Mouse (Mus musculus) myocyte (in vitro differentiated cells): ENCODE measurements around the gene Susd4.

Experiments used
- MAX ChIP-seq: IDR thresholded peaks from one replicate; pipeline ENCODE4 v1.6.1; 2011; ENCODE audit warnings: low read depth, mild to moderate bottlenecking, control low read depth
- MYOD1 ChIP-seq, 3 experiments: IDR thresholded peaks; one replicate each; pipeline ENCODE4 v1.6.1; 2011; ENCODE audit warnings: control low read depth in 2 of 3, low read depth in 2 of 3, mild to moderate bottlenecking in 2 of 3, moderate library complexity in 1 of 3; ENCODE audit not compliant: insufficient read length in 2 of 3, control insufficient read depth in 1 of 3
- MYOG ChIP-seq, 3 experiments: IDR thresholded peaks; one replicate each; pipeline ENCODE4 v1.6.1; 2011; ENCODE audit warnings: control low read depth in 2 of 3, low read depth in 2 of 3, mild to moderate bottlenecking in 2 of 3; ENCODE audit not compliant: insufficient read length in 2 of 3, control insufficient read depth in 1 of 3, insufficient read depth in 1 of 3
- POLR2A ChIP-seq: IDR thresholded peaks from one replicate; pipeline ENCODE4 v1.6.1; 2011; ENCODE audit warnings: low read depth, mild to moderate bottlenecking, control low read depth, moderate library complexity; ENCODE audit not compliant: insufficient read length
- POLR2AphosphoS2 ChIP-seq: IDR thresholded peaks from one replicate; pipeline ENCODE4 v1.6.1; 2011; ENCODE audit warnings: low read depth, control low read depth; ENCODE audit not compliant: insufficient read length
- TCF12 ChIP-seq: IDR thresholded peaks from one replicate; pipeline ENCODE4 v1.6.1; 2011; ENCODE audit warnings: mild to moderate bottlenecking, control low read depth; ENCODE audit not compliant: poor library complexity, insufficient read depth, severe bottlenecking

DNA sequence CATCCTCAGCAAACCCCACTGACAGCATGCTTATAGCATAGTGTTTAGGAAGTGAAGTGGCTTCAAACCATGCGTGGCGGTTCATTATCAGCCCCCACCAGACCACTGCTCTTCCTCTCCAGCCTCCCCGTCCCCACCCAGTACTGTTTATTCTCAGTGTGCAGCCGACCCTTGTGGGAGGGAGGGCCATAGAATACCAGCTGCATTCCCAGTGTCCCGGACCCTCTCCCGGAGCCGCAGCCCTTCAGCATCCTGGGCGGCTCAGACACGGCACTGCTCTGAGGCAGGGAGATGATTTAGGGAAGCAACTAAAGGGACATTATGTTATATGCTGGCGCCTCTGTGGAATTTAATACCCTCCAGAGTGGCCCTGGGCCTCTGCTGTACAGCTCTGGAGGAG lies 55.3 kb downstream of the Susd4 start:
- TF ChIP-seq POLR2A: no peak
- no peak for TF ChIP-seq MAX
- TF ChIP-seq MYOG (IDR thresholded peaks at IDR 0.05; ENCODE audit: control insufficient read depth in 1 of 3, insufficient read depth in 1 of 3, insufficient read length in 2 of 3, low read depth in 2 of 3): no peak
- no peak for TF ChIP-seq TCF12
- no peak for TF ChIP-seq MYOD1 (IDR thresholded peaks at IDR 0.05; ENCODE audit: control insufficient read depth in 1 of 3, insufficient read length in 2 of 3, low read depth in 2 of 3)
- TF ChIP-seq POLR2AphosphoS2: no peak
